Mouse (Mus musculus) layer of hippocampus, postnatal 25 days (tissue): ENCODE results near the gene Ndp. TPM values are rescaled to one million over a fixed set of nuclear protein-coding genes. Genes with fewer than 3 reads are reported as not detected.

Experiments used
- DNase-seq, 2 experiments: peaks; one replicate each; pipeline ENCODE4 v3.0.0; 2022; ENCODE audit warnings: mixed read lengths in 2 of 2, low spot score in 1 of 2; ENCODE audit errors: extremely low spot score in 1 of 2
- total RNA-seq, 2 experiments: library from RNA; stranded (reverse); gene quantifications; 2 replicates each; pipeline ENCODE4 v1.2.3; 2021

The Ndp gene
- total RNA-seq, result 10 to 100 TPM; 10.5 to 11.8 TPM

- no peak for DNase-seq
Observed at GRCm38 (mm10) chrX:16911241-16911873, at the start of gene Ndp. Ndp (minus strand) TSS chrX:16911774.

- no peak for DNase-seq
Observed at GRCm38 (mm10) chrX:16954767-16955166, 43.2 kb upstream of the Ndp start.

- DNase-seq, result no peak
Observed at GRCm38 (mm10) chrX:16918006-16918405, 6.4 kb upstream of the Ndp start.

GRCm38 (mm10) chrX:16913118-16913517, 1.5 kb upstream of the Ndp start:
- no peak for DNase-seq

- no peak for DNase-seq
Observed at GRCm38 (mm10) chrX:16911911-16912310, 337 bp upstream of the Ndp start.

GRCm38 (mm10) chrX:16910211-16911095, 1.1 kb downstream of the Ndp start:
- DNase-seq, result no peak

- no peak for DNase-seq
Observed at GRCm38 (mm10) chrX:16908652-16909051, 2.9 kb downstream of the Ndp start.

GRCm38 (mm10) chrX:16907554-16907953, 4.0 kb downstream of the Ndp start:
- DNase-seq, result no peak

GRCm38 (mm10) chrX:16894377-16895175, 17.0 kb downstream of the Ndp start:
- DNase-seq, result no peak

- no peak for DNase-seq
Observed at GRCm38 (mm10) chrX:16867640-16868314, 43.8 kb downstream of the Ndp start.

- DNase-seq, result no peak
Observed at GRCm38 (mm10) chrX:16860244-16860643, 51.3 kb downstream of the Ndp start.

GRCm38 (mm10) chrX:16846034-16846433, 65.5 kb downstream of the Ndp start:
- DNase-seq, result no peak

- no peak for DNase-seq
Observed at GRCm38 (mm10) chrX:16841443-16841842, 70.1 kb downstream of the Ndp start.

- no peak for DNase-seq
Observed at GRCm38 (mm10) chrX:16837293-16837692, 74.3 kb downstream of the Ndp start.

GRCm38 (mm10) chrX:16836488-16837082, 75.0 kb downstream of the Ndp start:
- no peak for DNase-seq

Other genes with a start within 250 kb of the Ndp start
- 10 to 100 TPM; 14.9 to 18.9 TPM for gene Maob, start 94.4 kb downstream of the Ndp start, total RNA-seq